Mouse (Mus musculus) liver, adult (tissue): ENCODE measurements around the gene Gps2.

ENCODE experiments used
- GATA4 ChIP-seq: IDR thresholded peaks from 2 replicates; pipeline ENCODE4 v1.6.1; 2014; ENCODE audit warnings: mild to moderate bottlenecking, low read length; ENCODE audit not compliant: insufficient replicate concordance

Gene Gps2

GRCm38 (mm10) chr11:69920266-69921031 lies 6.8 kb downstream of the Gps2 start:
- TF ChIP-seq GATA4: no peak

GRCm38 (mm10) chr11:69921114-69922011 lies 7.7 kb downstream of the Gps2 start, which contains the start of gene Eif5a:
Eif5a (minus strand) TSS chr11:69921958.
- no peak for TF ChIP-seq GATA4

- no peak for TF ChIP-seq GATA4
Measured at GRCm38 (mm10) chr11:69922012-69922756, 8.5 kb downstream of the Gps2 start.

GRCm38 (mm10) chr11:69922796-69923195 lies 9.1 kb downstream of the Gps2 start:
- no peak for TF ChIP-seq GATA4

- TF ChIP-seq GATA4: no peak
Measured at GRCm38 (mm10) chr11:69927501-69927900, 13.8 kb downstream of the Gps2 start.

- TF ChIP-seq GATA4: no peak
Measured at GRCm38 (mm10) chr11:69929712-69930111, 16.0 kb downstream of the Gps2 start.

- no peak for TF ChIP-seq GATA4
Measured at GRCm38 (mm10) chr11:69930967-69931537, 17.4 kb downstream of the Gps2 start.

- TF ChIP-seq GATA4: no peak
Measured at GRCm38 (mm10) chr11:69931769-69932168, 18.1 kb downstream of the Gps2 start.

- no peak for TF ChIP-seq GATA4
Measured at GRCm38 (mm10) chr11:69932254-69932653, 18.6 kb downstream of the Gps2 start.

GRCm38 (mm10) chr11:69933066-69933465 lies 19.4 kb downstream of the Gps2 start:
- TF ChIP-seq GATA4: no peak

- no peak for TF ChIP-seq GATA4
Measured at GRCm38 (mm10) chr11:69934169-69934568, 20.5 kb downstream of the Gps2 start.

GRCm38 (mm10) chr11:69934681-69935080 lies 21.0 kb downstream of the Gps2 start:
- no peak for TF ChIP-seq GATA4

- TF ChIP-seq GATA4: no peak
Measured at GRCm38 (mm10) chr11:69935137-69935879, 21.6 kb downstream of the Gps2 start, which contains the start of gene Ybx2. Ybx2 (plus strand) TSS chr11:69935796.

GRCm38 (mm10) chr11:69936156-69936555 lies 22.5 kb downstream of the Gps2 start:
- TF ChIP-seq GATA4: no peak
